Mouse (Mus musculus): Measurements from ENCODE around the gene Xrn2. TPM values are rescaled to one million over a fixed set of nuclear protein-coding genes. Genes with fewer than 3 reads are reported as not detected.
A peak's percentile ranks its signal among the peaks of the same experiment; 100 is the strongest.

Gene Xrn2
- polyA plus RNA-seq, 1 experiment from 2014 or later = 89.7 TPM

DNA sequence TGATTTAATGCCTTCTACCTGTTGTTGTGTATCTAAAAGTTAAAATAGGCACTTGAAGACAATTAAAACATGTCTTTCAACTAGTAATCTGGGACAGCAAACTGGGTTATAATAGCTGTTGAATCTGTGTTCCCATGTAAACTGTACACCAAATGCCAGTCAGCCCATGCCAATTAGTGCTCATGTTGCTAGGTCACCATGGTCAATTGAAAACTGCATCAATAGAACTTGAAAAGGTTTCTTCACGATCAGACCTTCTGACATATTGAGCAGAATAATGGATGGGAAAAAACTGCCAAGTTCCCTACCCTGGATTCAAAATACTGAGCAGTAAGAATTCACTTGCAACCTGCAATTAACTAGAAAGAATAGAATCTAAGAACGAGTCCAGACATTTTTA is 61.2 kb downstream of the Xrn2 start:
- no peak overlapping the region for H3K27ac ChIP-seq (replicated peaks)
- H3K9me3 ChIP-seq = no peaks in the 10 kb centered on the region
- H3K4me3 ChIP-seq = no peak overlapping the region
- H3K27me3 ChIP-seq (replicated peaks; ENCODE audit: low read depth, poor library complexity, severe bottlenecking) = peaks cover 7% of the 10 kb centered on the region
- H3K4me1 ChIP-seq = no peaks in the 10 kb centered on the region
- H3K36me3 ChIP-seq (replicated peaks) = peaks cover 63% of the 10 kb centered on the region
- WGBS = 72% methylated on average over 2 of the region's 2 CpGs
- no peak for DNase-seq (ENCODE audit: low spot score)

- DNase-seq (ENCODE audit: low spot score) = no peak
- Histone ChIP-seq H3K4me3 (no peak overlapping the region), H3K27ac (replicated peaks) (no peak overlapping the region), H3K27me3 (replicated peaks; ENCODE audit: low read depth, poor library complexity, severe bottlenecking) (peaks cover 11% of the 10 kb centered on the region), H3K4me1 (no peaks in the 10 kb centered on the region), H3K9me3 (no peaks in the 10 kb centered on the region), H3K36me3 (replicated peaks) (peaks cover 59% of the 10 kb centered on the region)
- 89% methylated on average over 4 of the region's 4 CpGs for WGBS
Observed at GRCm38 (mm10) chr2:147074399-147074798, 61.6 kb downstream of the Xrn2 start.

GRCm38 (mm10) chr2:147082391-147082790 is 69.6 kb downstream of the Xrn2 start:
- WGBS = 57% methylated on average over 4 of the region's 4 CpGs
- no peak overlapping the region for H3K4me3 ChIP-seq
- H3K27ac ChIP-seq (replicated peaks) = no peak overlapping the region
- DNase-seq (ENCODE audit: low spot score) = no peak
- H3K27me3 ChIP-seq (replicated peaks; ENCODE audit: low read depth, poor library complexity, severe bottlenecking) = peaks cover 91% of the 10 kb centered on the region
- peaks cover 14% of the 10 kb centered on the region for H3K4me1 ChIP-seq
- H3K36me3 ChIP-seq (replicated peaks) = peaks cover 7% of the 10 kb centered on the region
- no peaks in the 10 kb centered on the region for H3K9me3 ChIP-seq

DNA sequence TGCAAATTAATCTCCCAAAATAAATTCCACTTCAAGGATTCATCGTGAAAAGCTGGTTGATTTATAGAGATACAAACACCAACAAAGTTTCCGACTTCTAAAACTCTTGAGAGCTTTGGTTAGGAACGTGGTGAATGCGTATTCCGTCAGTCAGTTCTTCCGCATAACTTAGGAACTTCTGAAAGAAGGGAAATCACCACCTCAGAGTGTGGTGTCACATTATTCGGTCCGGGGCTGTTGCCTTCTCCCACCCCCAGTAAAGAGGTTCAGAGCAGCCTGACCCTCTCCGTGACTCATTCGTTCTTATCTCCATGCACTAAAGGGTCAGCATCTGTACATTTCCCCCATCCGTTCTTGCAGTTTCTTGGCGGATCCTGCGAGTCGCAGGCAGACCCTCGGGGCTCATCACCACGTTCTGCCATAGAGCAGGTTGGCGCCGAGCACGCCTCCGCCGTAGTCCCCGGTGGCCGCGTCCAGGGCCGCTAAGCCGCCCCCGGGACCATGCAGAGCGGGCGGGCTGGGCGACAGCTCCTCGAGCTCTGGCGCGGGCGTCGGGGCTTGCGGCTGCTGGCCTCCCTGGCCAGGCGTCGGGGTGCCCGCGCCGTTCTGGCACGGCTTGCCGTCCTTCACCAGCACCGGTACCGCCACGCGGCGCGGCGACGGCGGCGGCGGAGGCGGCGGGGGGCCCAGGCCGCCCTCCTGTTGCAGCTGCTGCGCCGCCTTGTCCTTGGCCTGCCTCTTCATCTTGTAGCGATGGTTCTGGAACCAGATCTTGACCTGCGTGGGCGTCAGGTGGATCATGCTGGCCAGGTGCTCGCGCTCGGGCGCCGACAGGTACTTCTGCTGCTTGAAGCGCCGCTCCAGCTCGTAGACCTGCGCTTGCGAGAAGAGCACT is 70.9 kb downstream of the Xrn2 start:
- DNase-seq (ENCODE audit: low spot score) = peak; percentile 65
- under 1% methylated on average over 72 of the region's 72 CpGs for WGBS
- peak overlapping the region; percentile 51; the same call in 1 of the 2 replicates for H3K27ac ChIP-seq (replicated peaks)
- H3K36me3 ChIP-seq (replicated peaks) = no peaks in the 10 kb centered on the region
- H3K9me3 ChIP-seq = no peaks in the 10 kb centered on the region
- H3K27me3 ChIP-seq (replicated peaks; ENCODE audit: low read depth, poor library complexity, severe bottlenecking) = peaks cover 100% of the 10 kb centered on the region
- H3K4me3 ChIP-seq = peak overlapping the region; percentile 48
- H3K4me1 ChIP-seq = peaks cover 14% of the 10 kb centered on the region

GRCm38 (mm10) chr2:147084366-147085071 is 71.7 kb downstream of the Xrn2 start:
- peak overlapping the region; percentile 48 for H3K4me3 ChIP-seq
- DNase-seq (ENCODE audit: low spot score) = peak; percentile 59
- H3K27me3 ChIP-seq (replicated peaks; ENCODE audit: low read depth, poor library complexity, severe bottlenecking) = peaks cover 100% of the 10 kb centered on the region
- peak overlapping the region; percentile 51; the same call in 1 of the 2 replicates for H3K27ac ChIP-seq (replicated peaks)
- H3K4me1 ChIP-seq = peaks cover 14% of the 10 kb centered on the region
- 2% methylated on average over 106 of the region's 106 CpGs for WGBS
- no peaks in the 10 kb centered on the region for H3K36me3 ChIP-seq (replicated peaks)
- H3K9me3 ChIP-seq = no peaks in the 10 kb centered on the region

- peaks cover 14% of the 10 kb centered on the region for H3K4me1 ChIP-seq
- peak; percentile 64 for DNase-seq (ENCODE audit: low spot score)
- H3K9me3 ChIP-seq = no peaks in the 10 kb centered on the region
- H3K36me3 ChIP-seq (replicated peaks) = no peaks in the 10 kb centered on the region
- H3K27me3 ChIP-seq (replicated peaks; ENCODE audit: low read depth, poor library complexity, severe bottlenecking) = peaks cover 99% of the 10 kb centered on the region
- peak within 1 kb of the TSS; percentile 51; the same call in 1 of the 2 replicates for H3K27ac ChIP-seq (replicated peaks)
- under 1% methylated on average over 82 of the region's 82 CpGs for WGBS
- peak within 1 kb of the TSS; percentile 48 for H3K4me3 ChIP-seq
Observed at GRCm38 (mm10) chr2:147085072-147085870, 72.5 kb downstream of the Xrn2 start, which contains the start of gene Nkx2-4. Gene Nkx2-4, minus strand, starts transcription at chr2:147085445.

- H3K4me1 ChIP-seq = peaks cover 14% of the 10 kb centered on the region
- no peaks in the 10 kb centered on the region for H3K9me3 ChIP-seq
- no peak overlapping the region for H3K27ac ChIP-seq (replicated peaks)
- DNase-seq (ENCODE audit: low spot score) = no peak
- H3K36me3 ChIP-seq (replicated peaks) = no peaks in the 10 kb centered on the region
- 6% methylated on average over 6 of the region's 6 CpGs for WGBS
- H3K4me3 ChIP-seq = no peak overlapping the region
- H3K27me3 ChIP-seq (replicated peaks; ENCODE audit: low read depth, poor library complexity, severe bottlenecking) = peaks cover 97% of the 10 kb centered on the region
Observed at GRCm38 (mm10) chr2:147085937-147086336, 73.1 kb downstream of the Xrn2 start.

DNA sequence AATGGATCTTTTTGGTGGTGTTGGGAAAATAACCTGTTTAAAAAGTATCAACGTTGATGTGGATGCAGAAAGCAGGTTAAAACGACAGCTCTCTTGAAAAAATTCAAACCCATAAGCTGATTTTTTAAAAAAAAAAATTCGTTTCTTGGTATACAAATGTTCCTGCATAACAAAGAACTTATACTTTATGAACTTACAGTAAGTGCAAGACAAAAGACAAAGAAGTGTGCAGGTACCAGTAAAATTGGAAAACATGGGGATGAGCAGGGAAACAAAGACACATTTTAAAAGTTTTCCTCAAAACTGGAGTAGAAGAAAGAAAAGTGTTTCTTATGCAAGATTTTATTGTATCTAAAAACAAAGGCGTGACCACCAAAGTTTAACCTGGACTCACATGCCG is 73.6 kb downstream of the Xrn2 start:
- Histone ChIP-seq H3K4me1 (peaks cover 14% of the 10 kb centered on the region), H3K27me3 (replicated peaks; ENCODE audit: low read depth, poor library complexity, severe bottlenecking) (peaks cover 92% of the 10 kb centered on the region), H3K27ac (replicated peaks) (no peak overlapping the region), H3K36me3 (replicated peaks) (no peaks in the 10 kb centered on the region), H3K4me3 (no peak overlapping the region), H3K9me3 (no peaks in the 10 kb centered on the region)
- WGBS = 15% methylated on average over 5 of the region's 5 CpGs
- DNase-seq (ENCODE audit: low spot score) = no peak

- H3K27ac ChIP-seq (replicated peaks) = no peak overlapping the region
- H3K27me3 ChIP-seq (replicated peaks; ENCODE audit: low read depth, poor library complexity, severe bottlenecking) = no peaks in the 10 kb centered on the region
- no peaks in the 10 kb centered on the region for H3K4me1 ChIP-seq
- H3K36me3 ChIP-seq (replicated peaks) = no peaks in the 10 kb centered on the region
- no peak overlapping the region for H3K4me3 ChIP-seq
- DNase-seq (ENCODE audit: low spot score) = no peak
- no peaks in the 10 kb centered on the region for H3K9me3 ChIP-seq
- 95% methylated on average over 1 of the region's 1 CpGs for WGBS
Observed at GRCm38 (mm10) chr2:147119736-147120135, 106.9 kb downstream of the Xrn2 start.

GRCm38 (mm10) chr2:147127366-147127765 is 114.6 kb downstream of the Xrn2 start:
- no peak overlapping the region for H3K27ac ChIP-seq (replicated peaks)
- no peaks in the 10 kb centered on the region for H3K4me1 ChIP-seq
- no peaks in the 10 kb centered on the region for H3K9me3 ChIP-seq
- no peak for DNase-seq (ENCODE audit: low spot score)
- WGBS = 85% methylated on average over 6 of the region's 6 CpGs
- no peaks in the 10 kb centered on the region for H3K27me3 ChIP-seq (replicated peaks; ENCODE audit: low read depth, poor library complexity, severe bottlenecking)
- no peaks in the 10 kb centered on the region for H3K36me3 ChIP-seq (replicated peaks)
- no peak overlapping the region for H3K4me3 ChIP-seq
